Mouse (Mus musculus) hindbrain, postnatal 0 days (tissue): Measurements from ENCODE around the gene Fgfr2. TPM values are rescaled to one million over a fixed set of nuclear protein-coding genes. Genes with fewer than 3 reads are reported as not detected.

Source experiments
- ATAC-seq: fragments of 200-750 bp; cut with Nextera tagmentation; 2 replicates; pipeline ENCODE4 v1.8.0; 2017; ENCODE audit warnings: mild to moderate bottlenecking, moderate TSS enrichment, moderate library complexity
- DNase-seq: peaks from one replicate; pipeline ENCODE4 v3.0.0-alpha.2; 2015; ENCODE audit warnings: low spot score
- H3K27ac ChIP-seq: fragments of 300-500 bp; sonication (generic); 2 replicates; pipeline ENCODE4 v1.5.1; 2014; ENCODE audit warnings: mild to moderate bottlenecking
- H3K27me3 ChIP-seq: fragments of 300-500 bp; sonication (generic); 2 replicates; pipeline ENCODE4 v1.6.1; 2014; ENCODE audit warnings: low read length, mixed read lengths; ENCODE audit not compliant: insufficient read depth
- H3K36me3 ChIP-seq: fragments of 300-500 bp; sonication (generic); 2 replicates; pipeline ENCODE4 v1.6.1; 2014; ENCODE audit warnings: low read length, mixed read lengths; ENCODE audit not compliant: insufficient read depth
- H3K4me1 ChIP-seq: fragments of 300-500 bp; sonication (generic); 2 replicates; pipeline ENCODE4 v1.6.1; 2014; ENCODE audit warnings: antibody characterized with exemption, low read length, mixed read lengths; ENCODE audit not compliant: insufficient read depth
- H3K4me2 ChIP-seq: fragments of 300-500 bp; sonication (generic); 2 replicates; pipeline ENCODE4 v1.6.1; 2014; ENCODE audit warnings: low read depth, mild to moderate bottlenecking, low read length, moderate library complexity, mixed read lengths
- H3K4me3 ChIP-seq: fragments of 300-500 bp; sonication (generic); 2 replicates; pipeline ENCODE4 v1.5.1; 2014; ENCODE audit warnings: low read length
- H3K9ac ChIP-seq: fragments of 300-500 bp; sonication (generic); replicated peaks from 2 replicates; pipeline ENCODE4 v1.6.1; 2014; ENCODE audit warnings: mild to moderate bottlenecking, low read length, moderate library complexity, mixed read lengths
- H3K9me3 ChIP-seq: fragments of 300-500 bp; sonication (generic); 2 replicates; pipeline ENCODE4 v1.6.1; 2016; ENCODE audit warnings: low read length, mixed read lengths
- CTCF ChIP-seq: IDR thresholded peaks from 2 replicates; pipeline ENCODE4 v1.5.1; 2016; ENCODE audit warnings: antibody characterized with exemption, control low read depth, low read depth
- WGBS: fragments of 180-500 bp; shearing (Covaris S2); extraction: QIAGEN DNeasy Blood & Tissue Kit; methylation state at CpG from one replicate; pipeline ENCODE4 v1.1.7; 2014; 5-methylcytosine and 5-hydroxymethylcytosine counted together
- polyA plus RNA-seq: library from polyadenylated mRNA; unstranded; fragments of >200 nt; fragmentation: Nextera tagmentation; extraction: Ambion mirVana; gene quantifications from 2 replicates; pipeline ENCODE4 v1.2.1, GENCODE M21; 2015
- total RNA-seq: library from RNA; depleted of rRNA; stranded (reverse); fragments of >200 nt; gene quantifications from 2 replicates; pipeline ENCODE4 v1.2.3, GENCODE M21; 2014

Fgfr2 gene
- total and polyA plus RNA-seq, 2 experiments from 2014 or later: 17.3 to 49.0 TPM

DNA sequence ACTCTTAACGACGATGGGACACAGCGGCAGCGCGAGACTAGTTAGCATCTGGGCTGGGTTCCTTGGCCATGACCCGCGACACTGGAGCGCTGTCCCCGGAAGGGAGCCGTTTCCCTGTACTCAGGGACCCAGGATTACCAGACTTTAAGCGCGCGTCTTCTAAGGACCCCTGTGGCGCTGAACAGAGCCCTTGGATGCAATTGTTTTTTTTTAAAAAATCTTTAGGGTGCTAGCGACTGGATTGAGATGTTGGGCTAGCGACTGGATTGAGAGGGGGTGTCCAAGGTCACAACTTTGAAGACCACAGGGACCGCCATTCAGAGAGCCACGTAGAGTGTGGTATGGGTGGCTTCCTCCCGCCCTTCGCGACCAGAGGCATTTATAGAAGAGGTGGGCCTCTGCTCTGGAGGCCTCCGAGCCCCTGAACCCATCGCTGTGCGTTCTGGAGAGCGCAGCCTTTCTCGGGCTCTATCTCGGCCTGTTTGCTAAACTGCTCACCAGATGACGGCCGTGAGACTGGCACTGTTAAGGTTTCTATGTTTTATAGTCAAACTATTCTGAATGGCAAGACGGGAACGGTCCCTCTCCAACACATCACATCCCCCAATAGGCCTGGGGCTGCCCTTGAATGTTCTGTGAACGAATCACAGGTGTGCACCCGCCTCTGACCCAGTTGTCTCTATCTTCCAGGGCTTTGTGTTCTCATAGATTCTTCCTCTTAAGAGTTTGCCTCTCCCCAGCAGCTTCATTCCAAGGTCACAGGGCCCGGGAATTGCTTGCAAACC is 1.7 kb upstream of the Fgfr2 start:
- WGBS: 21% methylated on average over 34 of the region's 34 CpGs
- ATAC-seq (no peak), DNase-seq (no peak)
- Histone ChIP-seq H3K9me3 (0 out of 2 replicates have a peak, but pooled peaks cover 2% of the 10 kb centered on the region), H3K27me3 (no peaks in the 10 kb centered on the region), H3K4me1 (peaks cover 10% of the 10 kb centered on the region), H3K4me3 (peak overlapping the region; percentile 91), H3K27ac (peak overlapping the region; percentile 94; the same call in 1 of the 2 replicates), H3K36me3 (no peaks in the 10 kb centered on the region), H3K4me2 (peak overlapping the region; percentile 98), H3K9ac (peak overlapping the region; percentile 92; the same call in 1 of the 2 replicates)
- no peak for TF ChIP-seq CTCF

DNA sequence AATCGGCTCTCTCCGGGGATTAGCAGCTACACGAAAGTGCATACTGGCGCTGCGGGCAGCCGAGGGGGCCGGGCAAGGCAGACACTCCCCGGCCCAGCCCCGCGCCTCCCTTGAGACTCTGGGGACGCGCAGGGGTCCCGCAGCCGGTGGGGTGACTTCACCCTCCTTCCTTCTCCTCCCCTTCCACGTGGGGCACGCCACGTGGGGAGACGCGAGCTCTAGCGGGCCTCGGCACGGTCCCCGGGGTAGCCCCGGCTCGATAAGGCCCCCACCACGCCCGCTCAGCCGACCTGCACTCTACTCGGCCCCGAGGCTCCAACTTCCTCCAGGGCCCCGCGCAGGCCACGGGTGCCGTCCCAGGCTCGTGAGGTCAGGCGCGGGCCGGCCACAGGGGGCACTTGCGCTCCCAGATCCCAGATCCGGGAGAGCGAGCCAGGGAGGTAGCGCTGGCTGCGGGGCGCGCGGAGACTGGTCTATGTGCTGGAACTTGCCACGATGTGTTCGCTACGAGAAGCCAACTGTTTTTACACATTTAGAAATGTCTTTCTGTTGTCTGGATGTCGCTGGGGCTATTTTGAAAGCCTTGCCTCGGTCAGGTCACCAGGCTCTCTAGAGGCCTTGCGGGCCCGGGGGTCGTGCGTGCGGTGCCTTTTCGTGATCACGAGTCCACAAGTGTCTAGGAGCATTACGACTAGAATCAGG is 1.0 kb upstream of the Fgfr2 start, which contains the start of gene Ctbp2:
Gene Ctbp2, minus strand, starts transcription at position 356 of the 702 bp plus-strand sequence.
- no peak for DNase-seq
- Histone ChIP-seq H3K27me3 (no peaks in the 10 kb centered on the region), H3K27ac (peak within 1 kb of the TSS; percentile 94), H3K4me3 (peak within 1 kb of the TSS; percentile 91), H3K9me3 (0 out of 2 replicates have a peak, but pooled peaks cover 2% of the 10 kb centered on the region), H3K36me3 (no peaks in the 10 kb centered on the region), H3K4me1 (peaks cover 10% of the 10 kb centered on the region), H3K4me2 (peak within 1 kb of the TSS; percentile 98), H3K9ac (peak within 1 kb of the TSS; percentile 92)
- ATAC-seq: peak; percentile 90
- peak; percentile 53 for TF ChIP-seq CTCF
- under 1% methylated on average over 59 of the region's 59 CpGs for WGBS

DNA sequence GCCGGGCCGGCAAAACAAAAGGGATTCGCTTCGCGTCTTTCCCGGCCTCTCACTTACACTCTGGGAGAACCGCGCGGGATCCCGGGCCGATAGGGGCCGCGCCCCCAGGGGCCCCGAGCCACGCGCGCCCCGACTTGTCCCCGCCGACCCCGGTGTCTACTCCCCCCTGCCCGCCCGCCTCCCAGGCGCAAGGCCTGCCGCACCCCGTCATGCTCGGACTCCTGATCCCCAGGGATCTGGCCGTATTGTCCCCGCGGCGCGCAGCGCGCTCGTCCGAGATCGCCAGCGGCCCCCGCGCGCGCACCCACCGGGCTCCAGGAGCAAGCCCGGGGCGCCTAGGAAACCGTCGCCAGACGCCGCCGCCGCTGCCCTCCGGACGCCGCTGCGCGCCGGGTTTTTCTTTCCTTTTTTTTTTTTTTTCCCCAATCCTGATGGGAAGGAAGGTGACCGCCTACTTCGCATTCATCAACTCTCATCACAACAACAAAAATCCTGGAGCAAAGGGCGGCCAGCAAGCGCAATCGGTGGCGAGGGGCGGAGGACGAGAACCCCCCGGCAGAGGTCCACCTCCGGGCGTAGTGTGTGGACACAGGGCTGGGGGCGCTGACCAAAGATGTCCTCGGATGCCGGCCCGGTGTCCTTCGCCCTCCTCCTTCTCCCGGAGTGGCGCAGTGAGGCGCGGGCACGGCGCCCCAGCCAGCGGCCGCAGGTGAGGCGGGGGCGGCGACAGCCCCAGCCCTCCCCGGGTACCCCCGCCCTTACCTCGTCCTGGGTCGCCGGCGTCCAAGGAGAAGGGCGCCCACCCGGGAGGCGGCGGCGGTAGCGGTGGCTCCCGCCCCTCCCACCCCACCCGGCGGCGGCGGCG is 539 bp downstream of the Fgfr2 start:
- H3K9ac ChIP-seq: peak overlapping the region; percentile 92
- H3K4me2 ChIP-seq: peak overlapping the region; percentile 98
- DNase-seq (peak; percentile 72), ATAC-seq (no peak)
- no peaks in the 10 kb centered on the region for H3K27me3 ChIP-seq
- under 1% methylated on average over 75 of the region's 102 CpGs for WGBS
- H3K9me3 ChIP-seq: no peaks in the 10 kb centered on the region
- H3K27ac ChIP-seq: peak overlapping the region; percentile 94
- peaks cover 14% of the 10 kb centered on the region for H3K4me1 ChIP-seq
- peak overlapping the region; percentile 91 for H3K4me3 ChIP-seq
- no peaks in the 10 kb centered on the region for H3K36me3 ChIP-seq
- no peak for TF ChIP-seq CTCF

DNA sequence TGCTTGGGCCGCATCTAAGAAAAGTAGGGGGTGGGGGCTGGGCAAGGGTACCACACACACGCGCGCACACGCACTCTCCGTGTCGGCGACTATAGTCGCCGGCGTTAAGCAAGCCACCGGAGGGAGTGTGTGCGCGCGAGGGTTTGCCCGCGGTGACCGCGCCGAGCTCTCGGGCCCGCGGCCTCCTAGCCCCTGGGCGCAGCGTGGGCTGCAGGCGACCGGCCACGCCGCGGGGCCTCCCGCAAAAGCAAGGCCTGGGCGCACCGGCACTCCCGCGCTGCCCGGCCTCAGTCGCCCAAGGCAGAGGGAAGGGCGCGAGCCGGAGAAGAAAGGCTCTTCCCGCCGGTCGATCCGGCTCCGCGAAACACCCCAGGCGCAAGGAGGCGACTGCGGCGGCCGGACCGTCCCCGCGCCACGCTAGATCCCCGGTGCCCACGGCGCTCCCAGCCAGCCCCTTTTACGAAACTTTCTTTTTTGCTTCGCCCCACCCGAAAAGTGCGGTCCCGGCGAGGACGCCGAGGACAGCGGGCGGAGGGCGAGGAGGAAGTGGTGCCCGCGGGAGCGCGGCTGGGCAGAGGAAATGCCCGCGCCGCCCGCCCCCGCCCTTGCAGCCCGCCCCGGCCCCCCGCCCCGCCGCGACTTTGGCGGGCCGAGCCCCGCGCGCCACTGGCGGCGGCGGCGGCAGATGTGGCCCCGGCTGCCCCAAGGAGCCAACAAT is 1.3 kb downstream of the Fgfr2 start:
- peaks cover 16% of the 10 kb centered on the region for H3K4me1 ChIP-seq
- H3K9ac ChIP-seq: peak overlapping the region; percentile 92
- peak overlapping the region; percentile 98 for H3K4me2 ChIP-seq
- ATAC-seq: no peak
- H3K36me3 ChIP-seq: no peaks in the 10 kb centered on the region
- no peaks in the 10 kb centered on the region for H3K9me3 ChIP-seq
- no peaks in the 10 kb centered on the region for H3K27me3 ChIP-seq
- under 1% methylated on average over 64 of the region's 94 CpGs for WGBS
- H3K27ac ChIP-seq: peak overlapping the region; percentile 94
- peak; percentile 68 for DNase-seq
- no peak for TF ChIP-seq CTCF
- H3K4me3 ChIP-seq: peak overlapping the region; percentile 91

DNA sequence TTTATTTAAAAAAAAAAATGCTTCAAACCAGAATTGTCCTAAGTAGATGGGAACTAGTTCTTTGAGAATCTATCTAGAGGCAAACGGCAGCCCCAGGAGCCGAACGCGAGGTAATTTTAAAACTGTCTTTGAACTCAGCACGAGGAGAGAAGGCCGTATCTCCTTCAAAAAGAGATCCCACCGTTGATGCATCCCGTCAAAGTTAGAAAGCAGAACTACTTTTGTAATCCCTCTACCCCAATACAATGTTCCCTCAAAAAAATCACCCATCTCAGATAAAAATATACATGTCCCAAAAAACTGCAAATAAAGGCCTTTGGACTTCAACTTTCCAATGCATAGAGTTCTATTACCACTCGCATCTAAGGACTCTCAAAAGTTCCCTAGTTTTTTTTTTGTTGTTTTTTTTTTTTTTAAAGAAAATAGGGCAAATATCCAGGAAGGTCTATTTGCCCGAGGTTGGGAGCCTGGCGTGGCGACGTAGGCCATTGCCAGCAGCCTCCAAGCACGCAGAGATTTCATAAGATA is 2.0 kb downstream of the Fgfr2 start:
- Histone ChIP-seq H3K9me3 (no peaks in the 10 kb centered on the region), H3K27ac (peak overlapping the region; percentile 94), H3K27me3 (no peaks in the 10 kb centered on the region), H3K4me1 (peaks cover 16% of the 10 kb centered on the region), H3K36me3 (no peaks in the 10 kb centered on the region), H3K4me2 (peak overlapping the region; percentile 98), H3K4me3 (peak overlapping the region; percentile 91), H3K9ac (peak overlapping the region; percentile 92)
- no peak for TF ChIP-seq CTCF
- DNase-seq: no peak
- no peak for ATAC-seq
- WGBS: 4% methylated on average over 14 of the region's 14 CpGs
